Mouse (Mus musculus): ENCODE results near the gene Cerkl.
A peak's percentile ranks its signal among the peaks of the same experiment; 100 is the strongest.

The Cerkl gene

DNA sequence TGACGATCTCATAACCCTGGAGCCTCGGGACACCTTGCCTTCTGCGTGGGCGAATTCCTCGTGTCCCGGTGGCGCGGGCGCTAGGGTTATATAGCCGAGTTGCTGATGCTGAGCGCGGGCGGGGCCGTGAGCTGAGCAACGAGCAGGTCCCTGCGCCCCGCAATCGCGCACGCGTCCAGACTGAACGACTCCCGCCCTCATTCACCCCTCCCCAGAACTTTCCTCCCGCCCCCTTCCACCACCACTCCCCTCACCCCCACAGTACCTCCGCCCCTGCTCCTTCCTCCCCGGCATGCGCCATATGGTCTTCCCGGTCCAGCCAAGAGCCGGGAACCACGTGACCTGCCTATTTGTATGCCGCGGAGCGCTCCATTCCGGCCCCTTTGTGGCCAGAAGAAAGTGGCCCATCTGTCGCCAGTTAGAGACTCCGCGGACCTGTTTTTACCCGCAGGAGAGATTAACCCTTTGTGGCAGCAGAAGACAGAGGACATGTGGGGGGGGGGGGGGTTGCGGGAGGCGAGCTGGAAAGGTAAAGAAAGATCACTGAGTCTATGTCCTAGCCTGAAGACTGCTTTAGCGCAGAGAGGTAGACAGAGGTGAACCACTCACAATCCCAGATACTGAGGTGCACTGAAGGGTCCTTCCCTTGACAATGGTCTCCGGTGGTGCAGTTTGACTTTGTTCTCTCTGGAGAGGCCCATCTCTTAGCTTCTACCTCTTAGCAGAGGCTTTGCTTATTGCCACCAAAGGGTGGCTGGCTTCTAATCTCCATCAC, at the start of gene Cerkl, which contains the start of gene Neurod1:
Cerkl (minus strand) TSS at position 211 of the 775 bp plus-strand sequence.
Neurod1 (minus strand) TSS at position 177 of the 775 bp plus-strand sequence.
- peak; percentile 84 for DNase-seq (ENCODE audit: extremely low spot score, low spot score)

DNA sequence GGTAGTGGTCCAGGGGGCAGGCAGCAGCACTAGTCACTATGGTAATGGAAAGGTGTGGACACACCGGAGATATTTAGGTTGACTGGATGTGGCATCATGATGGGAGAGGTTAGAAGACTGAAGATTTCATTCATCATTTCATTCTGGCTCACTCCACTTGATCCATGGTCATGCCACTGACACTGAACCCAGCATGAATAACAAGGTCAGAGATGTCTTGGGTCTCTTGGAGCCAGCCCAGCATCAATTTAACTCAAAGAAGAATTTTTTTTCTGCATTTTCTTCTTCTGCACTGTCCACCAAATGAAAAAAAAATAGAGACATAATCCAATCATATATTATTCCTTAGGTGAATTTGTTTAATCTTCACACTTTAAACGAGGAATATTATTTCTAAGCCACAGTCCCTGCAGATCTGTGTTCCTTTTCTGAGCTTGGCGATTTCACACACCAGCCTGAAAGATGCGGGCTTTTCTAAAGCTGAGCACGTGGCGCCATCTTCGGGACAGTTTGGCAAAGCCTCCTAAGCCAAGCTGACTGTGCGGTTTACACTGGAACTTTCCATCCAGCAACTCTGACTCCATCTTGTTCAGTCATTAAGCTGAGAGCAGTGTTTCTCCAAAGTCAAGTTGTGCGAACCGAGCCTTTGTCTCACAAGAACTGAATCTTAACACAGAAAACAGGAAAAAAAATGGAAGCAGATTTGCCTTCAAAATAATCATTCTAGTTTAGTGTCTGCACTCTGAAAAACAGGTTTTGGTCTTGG, 42.6 kb upstream of the Cerkl start:
- peak; percentile 66 for DNase-seq (ENCODE audit: extremely low spot score, low spot score)

DNA sequence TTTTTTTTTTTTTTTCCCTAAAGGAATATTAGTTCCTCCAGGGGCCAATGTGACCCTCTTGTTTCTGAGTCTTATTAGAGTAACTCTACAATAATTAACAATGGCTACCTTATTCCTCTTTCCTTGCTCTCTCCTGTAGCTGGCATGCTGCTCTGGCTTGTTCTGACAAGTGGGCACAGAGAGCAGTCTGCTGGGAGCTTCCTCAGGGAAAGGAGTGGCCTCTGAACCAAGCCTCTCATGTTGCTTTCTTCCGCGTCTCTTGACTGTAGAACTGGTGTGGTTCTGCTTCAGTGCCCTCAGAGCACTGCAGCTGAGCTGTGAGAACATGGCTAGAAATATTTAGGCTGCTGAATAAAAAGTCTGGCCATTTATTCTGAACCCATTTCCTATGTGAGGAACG, 28.5 kb upstream of the Cerkl start:
- DNase-seq (ENCODE audit: extremely low spot score, low spot score): no peak

DNA sequence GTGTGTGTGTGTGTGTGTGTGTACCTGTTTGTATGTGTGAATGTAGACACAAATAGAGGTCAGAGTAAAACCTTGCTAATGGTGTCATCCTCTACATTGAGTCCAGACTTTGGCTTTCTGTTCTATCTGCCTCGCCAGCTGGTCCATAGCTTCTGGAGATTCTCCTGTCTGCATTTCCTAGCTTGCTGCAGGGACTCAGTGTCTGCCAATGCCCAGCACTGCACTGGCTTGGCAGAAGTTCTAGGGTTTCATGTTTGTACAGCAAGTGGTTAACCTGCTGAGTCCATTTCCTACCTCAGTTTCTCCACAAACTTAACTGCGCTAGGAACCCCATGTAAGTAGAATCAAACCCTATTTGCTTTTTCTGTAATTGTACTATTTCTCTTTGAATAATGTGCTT, 25.9 kb upstream of the Cerkl start:
- no peak for DNase-seq (ENCODE audit: extremely low spot score, low spot score)

DNA sequence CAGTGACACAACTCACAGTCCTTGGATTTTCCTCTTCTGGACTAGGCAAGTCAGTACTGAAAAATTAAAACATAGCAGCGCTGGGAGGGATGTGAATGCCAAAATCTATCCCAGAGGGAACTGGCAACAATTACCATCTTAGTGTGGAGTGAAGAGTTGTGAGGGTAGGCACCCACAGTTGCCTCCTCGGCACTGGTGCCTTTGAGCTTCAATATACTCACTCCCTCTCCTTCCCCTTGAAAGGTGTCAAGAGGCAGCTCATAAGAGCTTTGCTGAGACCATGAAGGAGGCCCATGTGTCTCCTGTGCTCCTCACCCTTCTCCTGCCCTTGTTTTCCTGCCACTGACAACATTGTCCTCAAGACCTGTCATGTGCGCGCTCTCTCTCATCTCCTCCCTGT, 5.8 kb upstream of the Cerkl start:
- DNase-seq (ENCODE audit: extremely low spot score, low spot score): no peak

DNA sequence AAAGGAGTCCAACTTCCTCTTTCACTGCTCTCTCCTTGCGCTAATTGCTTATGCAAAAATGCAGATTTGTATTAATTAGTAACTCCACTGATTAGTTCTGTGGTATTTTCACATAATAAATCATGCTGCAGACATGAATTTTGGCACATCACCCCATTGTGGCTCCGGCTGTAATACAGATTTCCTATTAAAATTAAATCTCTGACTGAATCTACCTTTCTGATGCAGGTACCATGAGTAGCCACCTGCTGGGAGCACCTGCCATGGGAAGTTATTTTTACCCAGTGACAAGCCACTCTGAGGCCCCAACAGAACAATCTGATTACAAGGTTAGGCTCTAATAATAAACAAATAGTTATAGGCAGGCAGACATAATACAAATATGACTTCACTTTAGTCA, 5.3 kb upstream of the Cerkl start:
- DNase-seq (ENCODE audit: extremely low spot score, low spot score): no peak

DNA sequence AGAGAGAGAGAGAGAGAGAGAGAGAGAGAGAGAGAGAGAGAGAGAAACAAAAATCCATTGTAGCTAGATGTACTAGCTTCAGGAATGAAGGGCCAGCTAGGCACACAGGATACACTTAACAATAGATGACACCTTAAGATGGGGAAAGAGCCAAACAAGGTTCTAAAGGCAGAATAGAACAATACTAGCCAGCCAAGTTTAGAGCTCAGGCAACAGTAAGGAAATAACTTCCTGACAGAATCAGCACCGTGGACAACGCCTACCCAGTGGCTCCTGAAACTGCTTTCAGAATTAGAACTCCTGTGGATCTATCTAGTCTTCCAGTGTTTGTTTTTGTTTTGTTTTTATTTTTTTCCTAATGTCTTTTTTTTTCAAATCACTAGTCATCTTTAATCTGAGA, 4.0 kb upstream of the Cerkl start:
- DNase-seq (ENCODE audit: extremely low spot score, low spot score): peak; percentile 33

DNA sequence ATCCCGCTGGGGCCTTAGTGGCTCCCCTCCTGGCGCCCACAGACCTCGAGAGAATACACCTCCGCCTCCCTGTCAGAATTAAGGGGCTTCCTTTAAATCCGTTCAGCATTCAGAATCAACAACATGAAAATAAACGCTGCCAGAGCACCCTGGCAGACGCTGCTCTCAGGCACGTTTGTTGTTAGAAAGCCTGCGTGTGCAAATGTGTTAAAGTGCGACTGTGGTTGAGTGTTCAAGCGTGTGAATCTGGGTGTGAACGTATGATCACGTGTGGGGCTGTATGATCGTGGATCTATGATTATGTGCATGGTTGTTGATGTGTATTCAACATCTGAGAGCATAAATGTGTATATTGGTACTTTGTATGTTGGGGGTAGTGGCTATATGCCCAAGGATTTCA, 3.5 kb upstream of the Cerkl start:
- peak; percentile 23 for DNase-seq (ENCODE audit: extremely low spot score, low spot score)

DNA sequence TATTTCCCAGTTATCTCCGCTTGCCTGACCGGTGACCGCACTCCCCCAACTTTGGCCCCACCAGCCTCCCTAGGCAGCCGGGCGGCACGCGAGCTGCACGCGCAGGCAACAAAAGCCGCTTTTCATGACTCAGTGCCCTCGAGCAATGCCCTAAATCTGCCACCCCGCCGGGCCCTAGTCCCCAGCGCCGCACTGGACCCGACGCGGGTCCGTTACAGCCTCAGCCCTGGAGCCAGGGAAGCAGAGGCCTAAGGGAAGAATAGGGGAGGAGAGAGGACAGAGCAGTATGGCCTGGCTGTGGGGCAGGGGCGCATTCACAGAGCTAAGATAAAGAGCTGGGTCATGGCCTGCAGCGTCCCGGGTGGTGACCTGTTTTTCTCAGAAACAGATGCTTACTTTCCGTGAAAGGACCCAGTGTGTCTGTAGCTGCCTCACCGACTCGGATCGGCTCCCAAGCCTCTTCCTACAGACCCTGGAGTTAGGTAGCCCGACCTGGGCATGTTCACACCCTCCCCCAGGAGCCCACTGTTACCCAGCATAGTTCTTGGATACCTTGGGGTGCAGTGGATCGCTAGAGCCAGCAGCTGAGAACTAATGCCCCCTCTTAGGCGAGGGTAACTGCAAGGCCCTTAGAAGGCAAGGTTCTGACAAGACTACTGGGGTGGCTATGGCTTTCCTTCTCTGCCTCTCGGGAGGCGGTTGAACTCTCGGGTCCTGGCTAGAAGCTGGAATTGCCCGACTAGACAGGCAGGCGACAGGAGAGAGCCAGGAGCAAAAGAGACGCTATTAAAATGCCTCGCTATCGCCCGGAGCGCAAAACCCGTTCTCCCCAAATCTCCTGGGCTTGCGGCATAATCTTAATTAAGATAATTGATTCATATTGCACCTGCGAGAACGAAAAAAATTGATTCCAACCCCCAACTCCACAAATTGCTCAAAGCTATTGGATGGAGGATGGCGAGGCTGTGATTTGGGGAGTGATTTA, 2.8 kb upstream of the Cerkl start:
- peak; percentile 69 for DNase-seq (ENCODE audit: extremely low spot score, low spot score)

DNA sequence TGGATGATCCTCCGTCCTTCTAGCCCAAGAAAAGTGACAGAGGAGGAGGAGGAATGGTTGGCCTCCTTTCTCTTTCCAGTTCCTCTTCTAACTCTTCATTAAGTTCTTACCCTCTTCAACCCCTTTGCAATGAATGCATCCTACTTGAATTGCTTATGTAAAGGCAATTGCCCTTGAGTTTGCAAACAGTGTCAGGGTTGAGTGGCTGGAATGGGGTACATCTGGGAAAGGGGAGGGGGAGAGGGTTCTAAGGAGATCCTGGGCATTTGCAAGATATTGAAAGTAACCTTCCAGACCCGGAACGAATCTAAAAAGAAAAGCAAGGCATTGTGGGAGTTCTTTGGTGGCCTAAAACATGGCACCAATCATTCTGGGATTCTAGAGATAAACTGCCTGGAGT, 1.3 kb upstream of the Cerkl start:
- DNase-seq (ENCODE audit: extremely low spot score, low spot score): no peak

DNA sequence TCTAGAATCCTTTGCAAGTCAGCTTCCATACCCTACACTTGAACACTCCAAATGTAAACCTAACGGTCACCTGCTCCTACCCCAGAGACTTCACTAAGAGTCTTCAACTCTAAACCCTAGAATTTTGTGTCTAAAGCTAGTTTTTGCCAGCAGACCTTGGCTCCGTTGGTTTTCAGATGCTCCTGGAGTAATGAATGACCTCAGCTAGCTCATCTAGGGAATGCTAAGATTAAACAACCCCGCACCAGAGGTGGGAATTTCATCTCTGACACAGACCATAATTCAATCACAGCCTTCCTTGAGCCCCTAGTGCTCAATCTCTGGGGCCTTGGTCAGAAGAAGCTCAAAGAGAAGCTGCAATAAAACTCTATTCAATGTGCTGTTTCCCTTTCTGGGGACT, 849 bp upstream of the Cerkl start:
- no peak for DNase-seq (ENCODE audit: extremely low spot score, low spot score)

DNA sequence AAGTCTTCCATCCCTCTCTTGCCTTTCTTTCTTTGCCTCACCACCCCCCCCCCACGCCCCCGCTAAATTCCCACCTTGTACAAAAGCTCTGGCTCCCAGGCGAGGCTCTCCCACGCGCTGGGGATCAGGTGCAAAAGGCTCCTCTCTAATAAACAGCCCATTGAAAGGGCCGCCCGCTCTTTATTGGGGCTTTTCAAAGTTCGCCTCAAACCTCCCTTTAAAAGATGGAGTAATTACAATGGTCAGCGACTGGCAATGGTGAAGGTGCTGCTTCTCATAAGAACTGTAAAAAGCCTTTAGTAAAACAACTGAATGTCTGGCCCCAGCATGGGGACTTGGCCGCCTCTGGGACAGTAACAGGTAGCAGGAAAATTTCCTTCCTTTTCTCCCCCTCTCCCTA, 939 bp downstream of the Cerkl start:
- peak; percentile 24 for DNase-seq (ENCODE audit: extremely low spot score, low spot score)

DNA sequence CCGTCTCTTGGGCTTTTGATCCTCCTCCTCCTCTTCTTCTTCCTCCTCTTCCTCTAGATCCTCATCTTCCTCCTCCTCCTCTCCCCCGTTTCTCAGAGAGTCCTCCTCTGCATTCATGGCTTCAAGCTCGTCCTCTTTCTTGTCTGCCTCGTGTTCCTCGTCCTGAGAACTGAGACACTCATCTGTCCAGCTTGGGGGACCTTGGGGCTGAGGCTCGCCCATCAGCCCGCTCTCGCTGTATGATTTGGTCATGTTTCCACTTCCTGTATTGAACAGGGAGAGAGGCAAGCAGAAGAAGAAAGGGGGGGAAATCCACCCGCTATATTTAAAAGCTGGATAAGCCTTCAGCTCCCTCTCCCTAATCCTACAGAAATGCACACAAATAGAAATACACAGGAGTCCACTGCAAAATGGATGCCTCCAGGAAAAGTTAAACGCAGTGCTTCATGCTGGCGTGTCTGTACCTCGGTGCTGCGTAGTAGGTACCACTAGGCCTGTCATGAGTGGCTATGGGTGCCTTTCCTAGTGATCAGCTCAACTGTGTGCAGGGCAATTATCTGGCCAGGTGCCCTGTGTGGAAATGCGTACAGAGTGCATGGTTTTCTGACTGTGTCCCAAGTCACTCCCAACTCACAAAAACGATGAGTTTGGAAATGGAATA, 1.7 kb downstream of the Cerkl start:
- peak; percentile 19 for DNase-seq (ENCODE audit: extremely low spot score, low spot score)

DNA sequence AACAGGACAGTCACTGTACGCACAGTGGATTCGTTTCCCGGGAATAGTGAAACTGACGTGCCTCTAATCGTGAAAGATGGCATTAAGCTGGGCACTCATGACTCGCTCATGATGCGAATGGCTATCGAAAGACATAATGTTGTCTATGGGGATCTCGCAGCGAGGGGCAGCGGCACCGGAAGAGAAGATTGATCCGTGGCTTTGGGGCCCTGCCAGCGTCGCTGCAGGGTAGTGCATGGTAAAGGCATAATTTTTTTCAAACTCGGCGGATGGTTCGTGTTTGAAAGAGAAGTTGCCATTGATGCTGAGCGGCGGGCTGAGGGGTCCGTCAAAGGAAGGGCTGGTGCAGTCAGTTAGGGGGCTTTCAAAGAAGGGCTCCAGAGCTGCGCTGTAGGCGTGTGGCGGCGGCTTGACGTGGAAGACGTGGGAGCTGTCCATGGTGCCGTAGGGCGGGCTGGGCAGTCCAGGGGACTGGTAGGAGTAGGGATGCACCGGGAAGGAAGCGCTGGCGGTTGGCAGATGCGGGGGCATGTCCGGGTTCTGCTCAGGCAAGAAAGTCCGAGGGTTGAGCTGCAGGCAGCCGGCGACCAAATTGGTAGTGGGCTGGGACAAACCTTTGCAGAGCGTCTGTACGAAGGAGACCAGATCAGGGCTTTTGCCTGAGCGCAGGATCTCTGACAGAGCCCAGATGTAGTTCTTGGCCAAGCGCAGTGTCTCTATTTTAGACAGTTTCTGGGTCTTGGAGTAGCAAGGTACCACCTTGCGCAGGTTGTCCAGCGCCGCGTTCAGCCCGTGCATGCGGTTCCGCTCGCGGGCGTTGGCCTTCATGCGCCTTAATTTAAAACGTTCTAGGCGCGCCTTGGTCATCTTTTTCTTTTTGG, 2.4 kb downstream of the Cerkl start:
- DNase-seq (ENCODE audit: extremely low spot score, low spot score): peak; percentile 90

DNA sequence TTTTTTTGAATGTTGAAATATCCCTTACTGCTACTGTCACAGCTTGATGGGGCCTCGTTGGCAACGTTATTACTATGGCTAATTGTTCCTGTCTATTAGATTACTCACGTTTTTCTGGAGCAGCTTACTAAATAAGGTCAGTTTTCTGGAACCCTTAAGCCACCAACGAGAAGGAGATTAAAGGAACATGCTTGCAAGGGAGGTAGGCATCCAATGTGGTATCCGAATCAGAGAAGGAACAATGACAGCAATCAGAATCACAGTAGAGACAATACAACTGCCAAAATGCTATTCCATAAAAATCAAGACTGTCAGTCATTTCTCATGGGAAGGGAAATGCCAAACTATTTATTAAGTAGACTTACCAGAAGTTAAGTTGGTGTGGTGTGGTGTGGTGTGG, 5.1 kb downstream of the Cerkl start:
- no peak for DNase-seq (ENCODE audit: extremely low spot score, low spot score)

DNA sequence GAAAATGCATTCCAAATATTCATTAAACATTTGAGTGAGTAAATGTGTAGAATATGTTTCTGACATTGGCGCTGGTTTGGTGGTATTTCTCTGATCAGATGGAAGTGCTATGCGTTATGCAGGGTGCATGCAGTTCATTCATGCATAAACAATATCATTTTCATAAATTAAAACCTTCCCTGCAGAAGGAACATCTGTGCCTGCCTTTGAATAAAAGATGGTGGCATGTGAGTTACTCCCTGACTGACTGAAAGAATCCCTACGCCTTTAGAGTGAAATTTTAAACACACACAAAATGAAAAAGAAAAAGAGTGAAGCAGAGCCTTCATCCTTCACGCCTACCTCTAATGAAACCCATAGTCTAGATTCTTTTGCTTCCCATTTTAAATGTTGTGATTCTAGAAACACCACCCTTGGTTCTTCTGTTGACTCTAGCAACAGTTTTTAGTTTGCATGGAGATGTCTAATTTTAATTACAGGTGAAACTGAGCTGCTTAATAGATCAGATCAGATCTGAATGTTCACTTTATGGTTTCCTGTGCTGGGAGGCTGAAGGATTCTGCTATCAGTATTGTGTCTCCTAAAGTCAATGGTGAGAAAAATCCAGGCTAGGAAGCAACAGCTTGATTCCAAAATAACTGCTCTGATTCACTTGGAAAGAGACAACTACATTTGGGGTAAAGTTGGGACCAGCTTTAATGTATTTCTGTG, 5.7 kb downstream of the Cerkl start:
- DNase-seq (ENCODE audit: extremely low spot score, low spot score): no peak

DNA sequence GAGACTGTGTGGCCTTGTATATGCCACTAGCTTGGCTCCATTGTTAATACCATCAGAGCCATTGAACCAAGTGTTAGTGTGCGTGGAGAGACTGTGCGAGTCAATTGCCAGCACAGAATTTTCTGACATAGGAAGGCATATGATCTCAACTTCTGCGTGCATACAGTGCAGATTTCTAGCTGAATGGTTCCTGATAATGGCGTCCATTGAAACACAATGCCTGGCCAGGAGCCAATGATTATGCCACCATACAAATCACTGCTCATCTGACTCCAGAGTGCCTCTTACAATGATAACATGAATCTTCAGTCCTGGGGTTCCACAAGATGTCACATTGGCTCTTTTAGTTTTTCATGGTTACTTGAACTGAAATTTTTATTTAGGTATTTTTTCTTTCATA, 7.2 kb downstream of the Cerkl start:
- DNase-seq (ENCODE audit: extremely low spot score, low spot score): no peak

DNA sequence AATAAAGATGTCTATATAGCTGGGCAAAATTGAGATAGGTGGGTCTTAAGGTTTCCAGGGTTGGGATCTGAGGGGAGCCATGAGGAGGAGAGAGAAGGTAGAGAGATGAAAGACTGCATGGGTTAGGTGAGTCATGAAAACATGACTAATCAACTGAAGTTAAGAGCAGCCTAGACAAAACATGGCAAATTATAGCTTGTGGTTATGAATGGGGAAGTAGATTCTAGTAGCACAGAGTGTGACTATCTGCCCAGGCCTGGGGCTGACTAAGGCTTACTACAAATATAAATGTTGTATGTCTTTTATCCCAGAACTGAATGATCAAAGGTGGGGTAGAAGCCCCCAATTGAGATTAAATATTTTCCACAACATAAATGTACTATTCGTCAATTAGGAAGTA, 9.4 kb downstream of the Cerkl start:
- DNase-seq (ENCODE audit: extremely low spot score, low spot score): no peak

DNA sequence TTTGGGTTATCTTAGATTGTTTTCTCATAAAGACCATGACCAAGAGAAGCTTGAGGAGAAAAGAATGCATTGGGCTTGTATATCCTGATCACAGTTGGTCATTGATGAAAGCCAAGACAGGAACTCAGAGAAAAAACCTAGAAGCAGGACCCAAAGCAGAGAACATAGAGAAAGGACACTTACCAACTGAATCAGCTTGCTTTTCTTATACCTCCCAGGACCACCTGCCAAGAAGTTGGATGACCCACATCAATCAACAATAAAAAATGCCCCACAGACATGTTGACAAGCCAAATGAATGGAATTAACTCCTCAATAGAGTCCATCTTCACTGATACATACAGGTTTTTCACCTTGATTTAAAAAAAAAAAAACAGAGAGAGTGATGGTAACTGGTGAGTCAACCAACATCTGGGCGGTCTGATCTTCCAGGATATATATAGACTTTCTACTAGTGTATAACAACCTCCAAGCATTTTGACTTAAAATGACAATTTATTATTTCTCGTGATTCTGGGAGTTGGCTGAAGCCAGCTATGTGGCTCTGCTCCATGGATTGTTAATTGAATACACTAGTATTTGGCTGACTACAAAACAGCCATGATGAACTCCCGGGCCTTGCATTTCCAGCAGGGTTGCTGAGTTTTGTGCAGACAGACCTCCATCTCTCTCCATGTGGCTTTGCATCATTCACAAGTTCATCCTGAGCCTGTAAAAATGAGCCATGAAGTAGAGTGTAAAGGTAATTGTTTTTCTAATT, 12.5 kb downstream of the Cerkl start:
- DNase-seq (ENCODE audit: extremely low spot score, low spot score): no peak
